Mouse (Mus musculus): Measurements from ENCODE around the gene Cox4i2. TPM values are rescaled to one million over a fixed set of nuclear protein-coding genes. Genes with fewer than 3 reads are reported as not detected.

Gene Cox4i2
- polyA plus RNA-seq, 1 experiment from 2014 or later: 18.6 TPM

GRCm38 (mm10) chr2:152775357-152775756 is 21.4 kb downstream of the Cox4i2 start:
- H3K9ac ChIP-seq (ENCODE audit: low read length): no peak overlapping the region
- peaks cover 8% of the 10 kb centered on the region; the same call in 1 of the 2 replicates for H3K36me3 ChIP-seq (ENCODE audit: control insufficient read depth, insufficient read depth, low read length)
- H3K4me1 ChIP-seq (ENCODE audit: control insufficient read depth in 2 of 2, insufficient read depth in 2 of 2, low read length in 2 of 2): no peaks in the 10 kb centered on the region
- H3K4me3 ChIP-seq (ENCODE audit: control insufficient read depth in 1 of 2, insufficient read depth in 1 of 2, low read depth in 1 of 2, low read length in 2 of 2): no peak overlapping the region
- no peak for ATAC-seq (ENCODE audit: insufficient number of reproducible peaks, insufficient read depth, low FRiP score, low read depth)
- H3K27me3 ChIP-seq (ENCODE audit: control insufficient read depth, insufficient read depth, low read length): no peaks in the 10 kb centered on the region
- H3K9me3 ChIP-seq (ENCODE audit: control insufficient read depth, low read length): no peaks in the 10 kb centered on the region
- H3K4me2 ChIP-seq (ENCODE audit: low read length): no peak overlapping the region
- no peak overlapping the region for H3K27ac ChIP-seq (replicated peaks in 1 of 2; ENCODE audit: control insufficient read depth in 1 of 2, insufficient read depth in 1 of 2, low read depth in 2 of 2, low read length in 2 of 2)
- 76% methylated on average over 4 of the region's 4 CpGs for WGBS

- Histone ChIP-seq H3K9ac (ENCODE audit: low read length) (no peak overlapping the region), H3K36me3 (ENCODE audit: control insufficient read depth, insufficient read depth, low read length) (peaks cover 15% of the 10 kb centered on the region), H3K27me3 (ENCODE audit: control insufficient read depth, insufficient read depth, low read length) (no peaks in the 10 kb centered on the region), H3K9me3 (ENCODE audit: control insufficient read depth, low read length) (no peaks in the 10 kb centered on the region), H3K4me2 (ENCODE audit: low read length) (no peak overlapping the region), H3K4me3 (ENCODE audit: control insufficient read depth in 1 of 2, insufficient read depth in 1 of 2, low read depth in 1 of 2, low read length in 2 of 2) (no peak overlapping the region), H3K4me1 (ENCODE audit: control insufficient read depth in 2 of 2, insufficient read depth in 2 of 2, low read length in 2 of 2) (peaks cover under 1 to 1% of the 10 kb centered on the region in 2 experiments; a peak in 2 of 4 replicates), H3K27ac (replicated peaks in 1 of 2; ENCODE audit: control insufficient read depth in 1 of 2, insufficient read depth in 1 of 2, low read depth in 2 of 2, low read length in 2 of 2) (no peak overlapping the region)
- no peak for ATAC-seq (ENCODE audit: insufficient number of reproducible peaks, insufficient read depth, low FRiP score, low read depth)
- WGBS: 87% methylated on average over 3 of the region's 3 CpGs
Measured at GRCm38 (mm10) chr2:152776019-152776418, 22.0 kb downstream of the Cox4i2 start.

GRCm38 (mm10) chr2:152776435-152776834 is 22.5 kb downstream of the Cox4i2 start:
- H3K9me3 ChIP-seq (ENCODE audit: control insufficient read depth, low read length): no peaks in the 10 kb centered on the region
- ATAC-seq (ENCODE audit: insufficient number of reproducible peaks, insufficient read depth, low FRiP score, low read depth): no peak
- H3K4me3 ChIP-seq (ENCODE audit: control insufficient read depth in 1 of 2, insufficient read depth in 1 of 2, low read depth in 1 of 2, low read length in 2 of 2): no peak overlapping the region
- peaks cover 19% of the 10 kb centered on the region for H3K36me3 ChIP-seq (ENCODE audit: control insufficient read depth, insufficient read depth, low read length)
- no peak overlapping the region for H3K4me2 ChIP-seq (ENCODE audit: low read length)
- H3K9ac ChIP-seq (ENCODE audit: low read length): no peak overlapping the region
- H3K27ac ChIP-seq (replicated peaks in 1 of 2; ENCODE audit: control insufficient read depth in 1 of 2, insufficient read depth in 1 of 2, low read depth in 2 of 2, low read length in 2 of 2): no peak overlapping the region
- no peaks in the 10 kb centered on the region for H3K27me3 ChIP-seq (ENCODE audit: control insufficient read depth, insufficient read depth, low read length)
- peaks cover 4% of the 10 kb centered on the region in 2 experiments; a peak in 2 of 4 replicates for H3K4me1 ChIP-seq (ENCODE audit: control insufficient read depth in 2 of 2, insufficient read depth in 2 of 2, low read length in 2 of 2)
- WGBS: 86% methylated on average over 2 of the region's 2 CpGs

- no peaks in the 10 kb centered on the region for H3K27me3 ChIP-seq (ENCODE audit: control insufficient read depth, insufficient read depth, low read length)
- H3K4me1 ChIP-seq (ENCODE audit: control insufficient read depth in 2 of 2, insufficient read depth in 2 of 2, low read length in 2 of 2): peaks cover 4 to 6% of the 10 kb centered on the region in 2 experiments; a peak in 2 of 4 replicates
- H3K4me3 ChIP-seq (ENCODE audit: control insufficient read depth in 1 of 2, insufficient read depth in 1 of 2, low read depth in 1 of 2, low read length in 2 of 2): no peak overlapping the region
- no peaks in the 10 kb centered on the region for H3K9me3 ChIP-seq (ENCODE audit: control insufficient read depth, low read length)
- H3K36me3 ChIP-seq (ENCODE audit: control insufficient read depth, insufficient read depth, low read length): peaks cover 25% of the 10 kb centered on the region
- no peak overlapping the region for H3K4me2 ChIP-seq (ENCODE audit: low read length)
- no peak overlapping the region for H3K27ac ChIP-seq (replicated peaks in 1 of 2; ENCODE audit: control insufficient read depth in 1 of 2, insufficient read depth in 1 of 2, low read depth in 2 of 2, low read length in 2 of 2)
- H3K9ac ChIP-seq (ENCODE audit: low read length): no peak overlapping the region
- no peak for ATAC-seq (ENCODE audit: insufficient number of reproducible peaks, insufficient read depth, low FRiP score, low read depth)
- 88% methylated on average over 3 of the region's 3 CpGs for WGBS
Measured at GRCm38 (mm10) chr2:152777081-152777480, 23.1 kb downstream of the Cox4i2 start.

GRCm38 (mm10) chr2:152780466-152780865 is 26.5 kb downstream of the Cox4i2 start:
- no peak overlapping the region for H3K9ac ChIP-seq (ENCODE audit: low read length)
- 90% methylated on average over 2 of the region's 2 CpGs for WGBS

GRCm38 (mm10) chr2:152781031-152781711 is 27.2 kb downstream of the Cox4i2 start:
- no peak overlapping the region for H3K4me2 ChIP-seq (ENCODE audit: low read length)
- 72% methylated on average over 3 of the region's 3 CpGs for WGBS
- H3K4me1 ChIP-seq (ENCODE audit: control insufficient read depth in 2 of 2, insufficient read depth in 2 of 2, low read length in 2 of 2): peaks cover 20 to 31% of the 10 kb centered on the region in 2 experiments
- H3K27ac ChIP-seq (replicated peaks in 1 of 2; ENCODE audit: control insufficient read depth in 1 of 2, insufficient read depth in 1 of 2, low read depth in 2 of 2, low read length in 2 of 2): no peak overlapping the region
- H3K27me3 ChIP-seq (ENCODE audit: control insufficient read depth, insufficient read depth, low read length): no peaks in the 10 kb centered on the region
- H3K9me3 ChIP-seq (ENCODE audit: control insufficient read depth, low read length): no peaks in the 10 kb centered on the region
- ATAC-seq (ENCODE audit: insufficient number of reproducible peaks, insufficient read depth, low FRiP score, low read depth): no peak
- H3K36me3 ChIP-seq (ENCODE audit: control insufficient read depth, insufficient read depth, low read length): peaks cover 26% of the 10 kb centered on the region
- H3K9ac ChIP-seq (ENCODE audit: low read length): 0 out of 2 replicates have a peak overlapping the region, but pooled peaks have one; percentile 21
- H3K4me3 ChIP-seq (ENCODE audit: control insufficient read depth in 1 of 2, insufficient read depth in 1 of 2, low read depth in 1 of 2, low read length in 2 of 2): no peak overlapping the region

More at GRCm38 (mm10) chr2:152780466-152780865, 26.5 kb downstream of the Cox4i2 start:
- no peak for ATAC-seq (ENCODE audit: insufficient number of reproducible peaks, insufficient read depth, low FRiP score, low read depth)
- no peak overlapping the region for H3K4me3 ChIP-seq (ENCODE audit: control insufficient read depth in 1 of 2, insufficient read depth in 1 of 2, low read depth in 1 of 2, low read length in 2 of 2)
- H3K4me1 ChIP-seq (ENCODE audit: control insufficient read depth in 2 of 2, insufficient read depth in 2 of 2, low read length in 2 of 2): peaks cover 13 to 24% of the 10 kb centered on the region in 2 experiments
- H3K4me2 ChIP-seq (ENCODE audit: low read length): no peak overlapping the region
- peaks cover 26% of the 10 kb centered on the region for H3K36me3 ChIP-seq (ENCODE audit: control insufficient read depth, insufficient read depth, low read length)
- no peak overlapping the region for H3K27ac ChIP-seq (replicated peaks in 1 of 2; ENCODE audit: control insufficient read depth in 1 of 2, insufficient read depth in 1 of 2, low read depth in 2 of 2, low read length in 2 of 2)
- H3K9me3 ChIP-seq (ENCODE audit: control insufficient read depth, low read length): no peaks in the 10 kb centered on the region
- no peaks in the 10 kb centered on the region for H3K27me3 ChIP-seq (ENCODE audit: control insufficient read depth, insufficient read depth, low read length)

GRCm38 (mm10) chr2:152782656-152783055 is 28.7 kb downstream of the Cox4i2 start:
- Histone ChIP-seq H3K4me2 (ENCODE audit: low read length) (no peak overlapping the region), H3K4me1 (ENCODE audit: control insufficient read depth in 2 of 2, insufficient read depth in 2 of 2, low read length in 2 of 2) (peaks cover 25 to 44% of the 10 kb centered on the region in 2 experiments), H3K27me3 (ENCODE audit: control insufficient read depth, insufficient read depth, low read length) (no peaks in the 10 kb centered on the region), H3K36me3 (ENCODE audit: control insufficient read depth, insufficient read depth, low read length) (peaks cover 26% of the 10 kb centered on the region), H3K9ac (ENCODE audit: low read length) (no peak overlapping the region), H3K4me3 (ENCODE audit: control insufficient read depth in 1 of 2, insufficient read depth in 1 of 2, low read depth in 1 of 2, low read length in 2 of 2) (no peak overlapping the region), H3K27ac (replicated peaks in 1 of 2; ENCODE audit: control insufficient read depth in 1 of 2, insufficient read depth in 1 of 2, low read depth in 2 of 2, low read length in 2 of 2) (no peak overlapping the region), H3K9me3 (ENCODE audit: control insufficient read depth, low read length) (no peaks in the 10 kb centered on the region)
- WGBS: 53% methylated on average over 5 of the region's 5 CpGs
- ATAC-seq (ENCODE audit: insufficient number of reproducible peaks, insufficient read depth, low FRiP score, low read depth): no peak
